Mouse (Mus musculus): ENCODE measurements around the gene Sema5b. TPM values are rescaled to one million over a fixed set of nuclear protein-coding genes. Genes with fewer than 3 reads are reported as not detected.

Sema5b gene
- total and polyA plus RNA-seq, 2 experiments: 0.37 to 0.62 TPM

DNA sequence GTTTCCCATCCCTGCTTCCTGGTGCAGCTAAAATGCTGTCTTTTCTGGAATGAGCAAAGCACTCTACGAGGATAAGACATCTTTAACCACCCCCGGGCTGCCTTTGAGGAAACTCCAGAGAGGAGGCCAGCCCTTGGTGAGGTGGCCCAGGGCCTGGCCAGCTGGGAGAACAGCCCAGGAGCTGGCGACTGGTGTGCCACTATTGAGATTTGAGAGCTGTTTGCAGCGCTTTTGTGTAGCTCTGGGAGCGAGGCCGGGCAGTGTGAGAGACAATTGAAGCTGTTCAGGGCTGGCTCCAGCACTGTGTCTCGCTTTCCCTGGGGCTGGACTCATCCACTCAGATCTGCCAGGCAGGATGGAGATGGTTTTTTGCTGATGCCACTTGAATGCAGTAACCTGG lies 40.4 kb downstream of the Sema5b start:
- no peaks in the 10 kb centered on the region for H3K4me1 ChIP-seq (ENCODE audit: control insufficient read depth, insufficient read depth, low read length)
- DNase-seq (ENCODE audit: extremely low read depth, low read depth, low spot score): no peak
- H3K79me2 ChIP-seq (ENCODE audit: control insufficient read depth, insufficient read depth, low read length): no peaks in the 10 kb centered on the region
- WGBS: 86% methylated on average over 7 of the region's 7 CpGs
- no peak for TF ChIP-seq CTCF (IDR thresholded peaks at IDR 0.05; ENCODE audit: low read depth, low read length)
- no peak overlapping the region for H3K27ac ChIP-seq (replicated peaks; ENCODE audit: insufficient read depth, low read depth, low read length)
- H3K27me3 ChIP-seq (ENCODE audit: control insufficient read depth, insufficient read depth, low read length): no peaks in the 10 kb centered on the region
- H3K4me3 ChIP-seq (ENCODE audit: insufficient read depth, low read depth, low read length): no peak overlapping the region
- no peaks in the 10 kb centered on the region for H3K36me3 ChIP-seq (ENCODE audit: control insufficient read depth, insufficient read depth, low read length)
- no peak overlapping the region for H3K9ac ChIP-seq (ENCODE audit: low read depth, low read length)

DNA sequence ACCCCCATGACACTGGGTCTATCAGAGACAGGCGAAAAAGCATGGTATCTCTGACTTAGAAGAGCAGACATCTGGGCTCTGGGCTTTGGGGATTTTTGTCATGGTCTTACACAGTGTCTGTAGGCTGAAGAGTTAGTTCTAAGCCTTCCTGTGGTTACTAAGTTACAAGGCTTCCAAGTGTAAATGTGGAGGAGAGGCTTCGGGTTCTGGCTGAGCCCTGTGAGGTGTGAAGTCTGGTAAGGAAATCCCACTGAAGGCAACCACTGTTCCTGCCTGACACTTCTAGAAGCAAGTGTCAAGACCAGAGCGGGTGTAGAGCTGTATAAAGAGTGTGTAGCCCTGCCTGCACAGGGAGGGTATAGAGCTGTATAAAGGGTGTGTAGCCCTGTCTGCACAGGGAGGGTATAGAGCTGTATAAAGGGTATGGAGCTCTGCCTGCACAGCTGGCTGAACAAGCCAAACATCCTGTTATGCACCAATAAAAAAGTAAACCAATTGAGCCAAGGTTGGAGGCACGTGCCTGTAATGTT lies 42.7 kb downstream of the Sema5b start:
- H3K4me1 ChIP-seq (ENCODE audit: control insufficient read depth, insufficient read depth, low read length): no peaks in the 10 kb centered on the region
- 0 out of 2 replicates have a peak, but pooled peaks cover under 1% of the 10 kb centered on the region for H3K27me3 ChIP-seq (ENCODE audit: control insufficient read depth, insufficient read depth, low read length)
- no peak overlapping the region for H3K4me3 ChIP-seq (ENCODE audit: insufficient read depth, low read depth, low read length)
- no peaks in the 10 kb centered on the region for H3K36me3 ChIP-seq (ENCODE audit: control insufficient read depth, insufficient read depth, low read length)
- TF ChIP-seq CTCF (IDR thresholded peaks at IDR 0.05; ENCODE audit: low read depth, low read length): no peak
- TF ChIP-seq POLR2A (IDR thresholded peaks at IDR 0.05; ENCODE audit: extremely low read depth, insufficient read depth, low read length): no peak
- H3K27ac ChIP-seq (replicated peaks; ENCODE audit: insufficient read depth, low read depth, low read length): no peak overlapping the region
- H3K79me2 ChIP-seq (ENCODE audit: control insufficient read depth, insufficient read depth, low read length): no peaks in the 10 kb centered on the region
- WGBS: 77% methylated on average over 4 of the region's 4 CpGs
- H3K9ac ChIP-seq (ENCODE audit: low read depth, low read length): no peak overlapping the region
- DNase-seq (ENCODE audit: extremely low read depth, low read depth, low spot score): no peak

DNA sequence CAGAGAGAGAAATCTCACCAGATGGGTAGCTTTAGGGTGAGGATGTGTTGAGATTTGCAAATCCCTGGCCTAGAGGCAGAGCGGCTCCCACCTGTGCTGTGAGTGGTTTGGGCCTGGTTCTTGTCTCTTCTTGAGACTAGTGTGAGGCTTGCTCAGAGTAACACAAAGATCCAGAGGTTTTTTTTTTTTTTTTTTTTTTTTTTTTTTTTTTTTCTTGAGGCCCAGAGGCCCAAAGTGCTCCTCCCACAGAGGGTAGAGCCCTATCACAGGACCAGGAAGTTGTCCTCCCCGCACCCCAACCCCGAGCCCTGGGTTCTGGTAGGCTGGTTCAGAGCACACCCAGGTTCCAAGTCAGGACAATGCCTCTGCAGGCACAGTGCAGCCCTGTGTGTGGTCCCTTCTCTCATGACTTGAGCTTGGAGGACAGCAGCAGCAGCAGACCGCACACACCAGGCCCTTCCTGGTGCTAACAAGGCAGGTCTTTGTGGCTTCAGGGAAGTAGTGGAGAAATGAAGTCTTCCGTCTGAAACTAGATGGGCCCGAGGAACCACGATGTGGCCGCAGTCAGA lies 44.3 kb downstream of the Sema5b start:
- no peak overlapping the region for H3K27ac ChIP-seq (replicated peaks; ENCODE audit: insufficient read depth, low read depth, low read length)
- no peaks in the 10 kb centered on the region for H3K79me2 ChIP-seq (ENCODE audit: control insufficient read depth, insufficient read depth, low read length)
- no peak for TF ChIP-seq POLR2A (IDR thresholded peaks at IDR 0.05; ENCODE audit: extremely low read depth, insufficient read depth, low read length)
- TF ChIP-seq CTCF (IDR thresholded peaks at IDR 0.05; ENCODE audit: low read depth, low read length): no peak
- no peak overlapping the region for H3K4me3 ChIP-seq (ENCODE audit: insufficient read depth, low read depth, low read length)
- DNase-seq (ENCODE audit: extremely low read depth, low read depth, low spot score): no peak
- 0 out of 2 replicates have a peak, but pooled peaks cover 5% of the 10 kb centered on the region for H3K27me3 ChIP-seq (ENCODE audit: control insufficient read depth, insufficient read depth, low read length)
- H3K4me1 ChIP-seq (ENCODE audit: control insufficient read depth, insufficient read depth, low read length): no peaks in the 10 kb centered on the region
- no peak overlapping the region for H3K9ac ChIP-seq (ENCODE audit: low read depth, low read length)
- WGBS: 92% methylated on average over 8 of the region's 8 CpGs
- H3K36me3 ChIP-seq (ENCODE audit: control insufficient read depth, insufficient read depth, low read length): no peaks in the 10 kb centered on the region

DNA sequence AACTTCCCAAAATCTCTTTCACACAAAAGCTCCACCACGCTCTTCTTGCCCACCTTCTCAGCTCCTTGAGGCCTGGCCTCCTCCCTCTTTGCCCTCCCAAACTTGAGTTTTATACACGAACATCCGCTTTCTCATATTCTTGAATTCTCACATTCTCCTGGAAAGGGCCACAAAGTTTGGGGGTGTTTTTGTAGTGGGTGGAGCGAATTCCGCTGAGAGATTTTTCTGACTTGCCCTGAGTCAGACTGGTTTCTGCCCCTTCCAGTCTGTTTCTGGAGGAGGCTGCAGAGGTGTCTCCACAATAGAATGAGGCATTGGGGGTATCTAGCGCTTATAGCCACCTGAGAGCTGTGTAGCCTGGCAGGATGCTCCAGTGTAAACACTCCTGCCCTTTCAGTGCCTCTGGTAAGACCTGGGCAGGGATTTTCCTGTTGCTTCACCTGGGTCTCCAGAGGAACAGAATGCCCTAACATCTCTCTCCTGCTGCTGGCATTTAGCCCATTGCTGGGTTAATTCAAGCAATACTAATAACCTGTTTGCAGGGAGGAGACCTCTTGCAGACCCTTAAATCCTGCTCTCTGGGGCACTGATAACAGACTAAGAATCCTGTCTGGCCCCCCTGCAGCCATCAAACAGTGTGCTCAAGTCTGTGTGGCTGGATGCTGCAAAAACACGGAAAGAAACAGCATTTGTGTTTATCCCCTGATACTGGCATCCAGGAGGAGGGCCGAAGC lies 46.3 kb downstream of the Sema5b start:
- no peaks in the 10 kb centered on the region for H3K36me3 ChIP-seq (ENCODE audit: control insufficient read depth, insufficient read depth, low read length)
- no peak for DNase-seq (ENCODE audit: extremely low read depth, low read depth, low spot score)
- no peaks in the 10 kb centered on the region for H3K79me2 ChIP-seq (ENCODE audit: control insufficient read depth, insufficient read depth, low read length)
- no peaks in the 10 kb centered on the region for H3K4me1 ChIP-seq (ENCODE audit: control insufficient read depth, insufficient read depth, low read length)
- H3K27ac ChIP-seq (replicated peaks; ENCODE audit: insufficient read depth, low read depth, low read length): no peak overlapping the region
- H3K4me3 ChIP-seq (ENCODE audit: insufficient read depth, low read depth, low read length): no peak overlapping the region
- 75% methylated on average over 8 of the region's 8 CpGs for WGBS
- no peak overlapping the region for H3K9ac ChIP-seq (ENCODE audit: low read depth, low read length)
- 0 out of 2 replicates have a peak, but pooled peaks cover 5% of the 10 kb centered on the region for H3K27me3 ChIP-seq (ENCODE audit: control insufficient read depth, insufficient read depth, low read length)
- TF ChIP-seq POLR2A (IDR thresholded peaks at IDR 0.05; ENCODE audit: extremely low read depth, insufficient read depth, low read length) (no peak), CTCF (IDR thresholded peaks at IDR 0.05; ENCODE audit: low read depth, low read length) (no peak)

DNA sequence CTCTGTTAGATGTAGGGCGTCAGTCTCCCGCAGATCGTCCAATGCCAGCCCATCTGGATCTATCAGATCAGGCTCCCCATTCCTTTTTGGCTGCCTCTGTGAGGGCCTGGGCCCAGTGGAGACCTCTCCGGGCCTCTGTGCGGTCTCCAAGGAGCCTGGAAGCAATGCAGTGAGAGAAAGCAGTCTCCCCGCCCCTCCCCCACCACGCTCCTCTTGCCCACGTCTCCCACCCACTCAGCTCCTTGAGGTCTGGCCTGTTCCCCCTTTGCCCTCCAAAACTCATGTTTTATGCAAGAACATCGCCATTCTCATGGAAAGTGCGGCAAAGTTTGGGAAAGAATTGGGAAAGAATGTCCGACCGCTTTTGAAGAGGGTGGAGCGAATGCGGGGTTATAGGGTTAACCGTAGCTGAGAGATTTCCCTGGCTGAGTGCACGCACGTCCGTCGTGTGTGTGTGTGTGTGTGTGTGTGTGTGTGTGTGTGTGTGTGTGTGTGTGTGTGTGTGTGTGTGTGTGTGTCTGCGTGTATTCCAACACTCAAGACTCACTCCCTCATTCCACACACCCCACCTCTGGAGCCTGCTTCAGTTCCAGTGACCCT lies 47.0 kb downstream of the Sema5b start:
- no peak for DNase-seq (ENCODE audit: extremely low read depth, low read depth, low spot score)
- no peak overlapping the region for H3K9ac ChIP-seq (ENCODE audit: low read depth, low read length)
- 10% methylated on average over 20 of the region's 20 CpGs for WGBS
- no peak overlapping the region for H3K27ac ChIP-seq (replicated peaks; ENCODE audit: insufficient read depth, low read depth, low read length)
- no peaks in the 10 kb centered on the region for H3K36me3 ChIP-seq (ENCODE audit: control insufficient read depth, insufficient read depth, low read length)
- no peak for TF ChIP-seq CTCF (IDR thresholded peaks at IDR 0.05; ENCODE audit: low read depth, low read length)
- TF ChIP-seq POLR2A (IDR thresholded peaks at IDR 0.05; ENCODE audit: extremely low read depth, insufficient read depth, low read length): no peak
- no peak overlapping the region for H3K4me3 ChIP-seq (ENCODE audit: insufficient read depth, low read depth, low read length)
- H3K4me1 ChIP-seq (ENCODE audit: control insufficient read depth, insufficient read depth, low read length): no peaks in the 10 kb centered on the region
- H3K27me3 ChIP-seq (ENCODE audit: control insufficient read depth, insufficient read depth, low read length): 0 out of 2 replicates have a peak, but pooled peaks cover 5% of the 10 kb centered on the region
- H3K79me2 ChIP-seq (ENCODE audit: control insufficient read depth, insufficient read depth, low read length): no peaks in the 10 kb centered on the region
